ENCODE assay signal across 12 mouse cellular contexts in the genomic region with DNA sequence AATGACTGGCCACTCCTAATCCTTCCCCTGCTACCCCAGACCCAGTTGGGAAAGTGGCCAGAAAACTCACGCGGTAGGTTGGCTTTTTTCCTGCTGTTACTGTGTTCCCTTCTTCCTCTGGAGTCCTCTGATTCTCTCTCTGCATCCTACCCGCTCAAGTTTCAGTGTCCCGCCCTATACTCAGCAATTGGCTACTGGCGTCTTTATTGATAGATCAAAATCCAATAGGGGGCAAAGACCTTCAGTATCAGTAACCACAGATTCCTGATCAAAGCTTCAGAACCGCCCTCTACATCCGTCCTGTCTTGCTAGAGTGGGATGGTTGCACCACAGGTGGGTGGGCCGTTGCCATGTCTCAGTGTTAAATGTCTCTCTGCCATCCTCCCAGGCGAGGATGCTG. TPM values are rescaled to one million over a fixed set of nuclear protein-coding genes. Genes with fewer than 3 reads are reported as not detected.
DNase-seq lines count a peak whose midpoint lies in the region; ATAC-seq lines count a peak whose summit lies in the region.
"Had no signal": no experiment of that assay in that cellular context is flagged by ENCODE, and none has a peak within 500 bp of the region (broad histone marks: within the 10 kb centered on the region; RNA-seq: fewer than 3 reads in every experiment).

No protein-coding gene starts in this region.

- H3K27me3 ChIP-seq in limb, embryonic 13.5 days = no peaks in the 10 kb centered on the region
- H3K27me3 ChIP-seq: hindbrain, embryonic 15.5 days had no signal

- peaks cover 4% of the 10 kb centered on the region; the same call in 1 of the 2 replicates for H3K36me3 ChIP-seq in limb, embryonic 13.5 days
- H3K36me3 ChIP-seq: hindbrain, embryonic 15.5 days had no signal

- no peaks in the 10 kb centered on the region for H3K9me3 ChIP-seq in limb, embryonic 13.5 days
- H3K9me3 ChIP-seq: hindbrain, embryonic 15.5 days had no signal

- no peak overlapping the region for H3K9ac ChIP-seq in limb, embryonic 13.5 days
- H3K9ac ChIP-seq: hindbrain, embryonic 15.5 days had no signal

- H3K4me2 ChIP-seq in limb, embryonic 13.5 days (replicated peaks) = peak overlapping the region; percentile 28
- H3K4me2 ChIP-seq: hindbrain, embryonic 15.5 days had no signal

- 15% methylated on average over 9 of the region's 9 CpGs for WGBS in limb, embryonic 13.5 days

- peak; percentile 48 for DNase-seq in heart, adult 11 months
- DNase-seq in heart, postnatal 25 days (ENCODE audit: low spot score) = no peak
- peak; percentile 89 for DNase-seq in ES-CJ7 (ENCODE audit: low read depth, low spot score)
- peak; percentile 62 for DNase-seq in embryo, embryonic 10.5 days (ENCODE audit: low spot score)
- no peak for DNase-seq in thymus, postnatal 10 days (ENCODE audit: low spot score in 2 of 2)
- no peak for DNase-seq in heart, adult 18-20 months
- DNase-seq: kidney, postnatal 14 days had no signal

- intact Hi-C loops in heart, postnatal 25 days (cut with DNase I) = no loop called here

- no peak overlapping the region for H3K4me3 ChIP-seq in limb, embryonic 13.5 days
- H3K4me3 ChIP-seq: hindbrain, embryonic 15.5 days had no signal

- H3K4me1 ChIP-seq in limb, embryonic 13.5 days = peaks cover 7% of the 10 kb centered on the region
- H3K4me1 ChIP-seq: hindbrain, embryonic 15.5 days had no signal

- no peak overlapping the region for H3K27ac ChIP-seq in limb, embryonic 13.5 days
- H3K27ac ChIP-seq: hindbrain, embryonic 15.5 days had no signal

- ATAC-seq in limb, embryonic 13.5 days (ENCODE audit: low FRiP score, low read depth) = peak; percentile 57
- no peak for ATAC-seq in CD4-positive, CD25-positive, alpha-beta regulatory T cell, adult 4 months

RNA-seq across cellular contexts. Expression of gene Ccdc126, which starts 19.5 kb away (rescaled TPM):
- 1 to 10 TPM; 4.2 to 4.5 TPM for total RNA-seq in heart, postnatal 25 days (2021)
- 9.8 and 10.1 TPM in 2 replicates for polyA plus RNA-seq in limb, embryonic 13.5 days (2015; fragmentation: Nextera tagmentation; extraction: Ambion mirVana)
- 10 to 100 TPM; 13.0 to 18.5 TPM for polyA plus RNA-seq in CD4-positive, CD25-positive, alpha-beta regulatory T cell, adult 4 months (2017; shearing (Covaris generic))
- 1 to 10 TPM; 5.2 TPM for total RNA-seq in heart, adult 18-20 months (2021)

RNA-seq across cellular contexts. Expression of gene Fam221a, which starts 29.0 kb away (rescaled TPM):
- under 1 TPM; 0.25 to 0.57 TPM for total RNA-seq in heart, postnatal 25 days (2021)
- polyA plus RNA-seq in limb, embryonic 13.5 days (2015; fragmentation: Nextera tagmentation; extraction: Ambion mirVana) = 11.1 and 11.5 TPM in 2 replicates
- polyA plus RNA-seq in CD4-positive, CD25-positive, alpha-beta regulatory T cell, adult 4 months (2017; shearing (Covaris generic)) = 1 to 10 TPM; 4.3 to 6.4 TPM
- total RNA-seq in heart, adult 18-20 months (2021) = under 1 TPM in 1 of 2 experiments, not detected in 1; 0.77 TPM

RNA-seq across cellular contexts. Expression of gene Stk31, which starts 56.8 kb away (rescaled TPM):
- total RNA-seq in heart, postnatal 25 days (2021) = under 1 TPM; 0.17 to 0.26 TPM
- polyA plus RNA-seq in limb, embryonic 13.5 days (2015; fragmentation: Nextera tagmentation; extraction: Ambion mirVana) = 0.11 TPM in 1 of 2 replicates, not detected in the other
- not detected for polyA plus RNA-seq in CD4-positive, CD25-positive, alpha-beta regulatory T cell, adult 4 months (2017; shearing (Covaris generic))
- total RNA-seq in heart, adult 18-20 months (2021) = under 1 TPM; 0.08 to 0.37 TPM
- polyA plus RNA-seq: cortical plate, adult 2 months; hindbrain, embryonic 15.5 days; small intestine, adult 2 months had no signal

Comparison
In these comparisons a context has a peak if more than half of its experiments do, and no peak if none do; other contexts are left out.
1. DNase-seq: peak in heart, adult 11 months (single experiment), ES-CJ7 (single experiment) and embryo, embryonic 10.5 days (single experiment); none in heart, postnatal 25 days (single experiment), thymus, postnatal 10 days (0 of 2) and heart, adult 18-20 months (0 of 2).